Mouse (Mus musculus): ENCODE measurements around the gene Slit3. TPM values are rescaled to one million over a fixed set of nuclear protein-coding genes. Genes with fewer than 3 reads are reported as not detected.

Slit3 gene
- polyA plus RNA-seq, 1 experiment from 2014 or later: 3.5 TPM

DNA sequence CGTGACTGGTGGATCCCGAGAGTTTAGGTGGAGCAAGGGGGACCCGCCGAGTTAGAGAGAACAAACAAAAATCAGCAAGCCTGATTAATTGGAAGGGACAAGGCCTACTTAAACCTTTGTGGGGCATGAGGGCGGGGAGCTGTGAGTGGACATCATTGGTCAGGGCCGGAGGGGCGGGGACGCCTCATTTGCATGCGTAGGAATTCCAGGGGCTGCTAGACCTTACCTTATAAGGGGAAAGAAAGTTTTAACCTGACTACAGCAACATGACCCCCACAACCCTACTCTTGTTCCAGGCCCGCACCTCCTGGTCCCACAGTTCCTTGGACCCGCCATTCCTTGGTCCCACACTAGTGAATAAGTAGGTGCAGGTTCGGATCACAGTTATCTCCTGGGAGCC lies 586.4 kb downstream of the Slit3 start:
- no peak overlapping the region for H3K4me2 ChIP-seq (ENCODE audit: low read length)
- no peaks in the 10 kb centered on the region for H3K4me1 ChIP-seq (ENCODE audit: control insufficient read depth, insufficient read depth, low read length)
- H3K9ac ChIP-seq (replicated peaks; ENCODE audit: low read length): no peak overlapping the region
- no peaks in the 10 kb centered on the region for H3K36me3 ChIP-seq (ENCODE audit: control insufficient read depth, insufficient read depth, low read length)
- ATAC-seq (ENCODE audit: low FRiP score, low TSS enrichment) (no peak), DNase-seq (no peak)
- H3K4me3 ChIP-seq (replicated peaks; ENCODE audit: low read depth, low read length): no peak overlapping the region
- WGBS: 94% methylated on average over 12 of the region's 12 CpGs
- no peak overlapping the region for H3K27ac ChIP-seq (replicated peaks; ENCODE audit: low read depth, low read length)
- no peaks in the 10 kb centered on the region for H3K27me3 ChIP-seq (ENCODE audit: control insufficient read depth, insufficient read depth, low read length)
- no peaks in the 10 kb centered on the region for H3K9me3 ChIP-seq (ENCODE audit: control insufficient read depth, low read length)

DNA sequence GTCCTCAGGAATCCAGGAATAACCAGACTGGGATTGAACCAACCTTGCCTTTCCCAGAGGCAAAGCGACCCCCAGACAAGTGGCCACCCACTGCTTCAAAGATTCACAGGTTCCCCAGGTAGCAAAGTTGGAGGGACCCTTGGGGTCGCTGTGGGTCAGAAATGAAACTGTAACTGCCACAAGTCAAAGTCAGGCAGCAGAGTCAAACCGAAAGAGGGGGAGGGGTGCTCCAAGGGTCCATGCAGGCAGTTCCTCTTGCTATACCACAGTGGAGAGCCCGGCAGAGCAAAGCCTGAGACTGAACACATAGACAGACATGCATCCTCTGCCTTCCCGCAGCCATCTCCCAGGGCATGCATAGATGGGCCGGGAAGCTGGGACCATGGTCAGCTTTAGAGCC lies 590.3 kb downstream of the Slit3 start:
- Histone ChIP-seq H3K4me2 (ENCODE audit: low read length) (no peak overlapping the region), H3K9me3 (ENCODE audit: control insufficient read depth, low read length) (no peaks in the 10 kb centered on the region), H3K4me1 (ENCODE audit: control insufficient read depth, insufficient read depth, low read length) (no peaks in the 10 kb centered on the region), H3K27ac (replicated peaks; ENCODE audit: low read depth, low read length) (no peak overlapping the region), H3K36me3 (ENCODE audit: control insufficient read depth, insufficient read depth, low read length) (no peaks in the 10 kb centered on the region), H3K4me3 (replicated peaks; ENCODE audit: low read depth, low read length) (no peak overlapping the region), H3K9ac (replicated peaks; ENCODE audit: low read length) (no peak overlapping the region), H3K27me3 (ENCODE audit: control insufficient read depth, insufficient read depth, low read length) (no peaks in the 10 kb centered on the region)
- WGBS: 88% methylated on average over 6 of the region's 6 CpGs
- ATAC-seq (ENCODE audit: low FRiP score, low TSS enrichment): no peak
- DNase-seq: no peak

DNA sequence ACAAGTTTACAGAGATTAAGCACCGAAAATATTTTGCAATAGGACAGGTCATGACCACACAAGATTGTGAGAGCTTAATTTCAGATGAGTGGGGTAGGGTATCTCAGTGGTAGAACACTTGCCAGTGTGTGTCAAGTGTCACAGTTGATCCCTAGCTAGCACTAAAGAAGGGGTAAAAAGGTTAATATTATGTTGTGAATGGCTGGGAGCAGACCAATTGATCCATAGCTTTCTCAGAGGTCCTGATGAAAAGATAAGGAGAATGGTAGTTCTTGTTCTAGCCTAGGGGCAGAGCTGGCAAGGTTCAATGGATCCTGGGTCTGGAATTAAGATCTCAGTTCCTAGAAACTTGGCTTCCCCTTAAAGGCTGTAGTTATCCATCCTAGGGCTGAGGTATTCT lies 597.9 kb downstream of the Slit3 start:
- WGBS: 84% methylated on average over 1 of the region's 1 CpGs
- DNase-seq (no peak), ATAC-seq (ENCODE audit: low FRiP score, low TSS enrichment) (no peak)
- Histone ChIP-seq H3K4me2 (ENCODE audit: low read length) (no peak overlapping the region), H3K27ac (replicated peaks; ENCODE audit: low read depth, low read length) (no peak overlapping the region), H3K4me1 (ENCODE audit: control insufficient read depth, insufficient read depth, low read length) (no peaks in the 10 kb centered on the region), H3K27me3 (ENCODE audit: control insufficient read depth, insufficient read depth, low read length) (no peaks in the 10 kb centered on the region), H3K36me3 (ENCODE audit: control insufficient read depth, insufficient read depth, low read length) (no peaks in the 10 kb centered on the region), H3K4me3 (replicated peaks; ENCODE audit: low read depth, low read length) (no peak overlapping the region), H3K9ac (replicated peaks; ENCODE audit: low read length) (no peak overlapping the region), H3K9me3 (ENCODE audit: control insufficient read depth, low read length) (no peaks in the 10 kb centered on the region)

DNA sequence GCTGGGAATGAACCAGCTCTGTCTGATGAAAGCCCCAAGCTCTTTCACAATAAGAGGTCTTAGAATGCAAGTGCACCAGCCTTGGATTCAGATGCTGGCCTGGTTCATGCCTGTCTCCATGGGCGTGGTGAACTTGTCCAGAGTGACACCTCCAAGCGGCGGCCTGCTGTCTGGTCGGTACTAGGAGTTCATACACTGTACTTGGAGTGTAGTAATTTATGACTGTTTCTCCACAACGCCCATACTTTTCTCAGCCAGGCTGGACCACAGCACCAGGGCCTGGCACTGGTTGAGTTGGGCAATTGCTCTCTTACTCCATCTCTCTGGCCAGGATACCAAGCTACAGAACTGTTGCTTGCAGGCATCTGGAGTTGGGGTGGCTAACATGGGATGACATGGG lies 602.9 kb downstream of the Slit3 start:
- no peak overlapping the region for H3K9ac ChIP-seq (replicated peaks; ENCODE audit: low read length)
- no peak overlapping the region for H3K27ac ChIP-seq (replicated peaks; ENCODE audit: low read depth, low read length)
- 88% methylated on average over 5 of the region's 5 CpGs for WGBS
- no peaks in the 10 kb centered on the region for H3K27me3 ChIP-seq (ENCODE audit: control insufficient read depth, insufficient read depth, low read length)
- DNase-seq (no peak), ATAC-seq (ENCODE audit: low FRiP score, low TSS enrichment) (no peak)
- H3K4me2 ChIP-seq (ENCODE audit: low read length): no peak overlapping the region
- H3K9me3 ChIP-seq (ENCODE audit: control insufficient read depth, low read length): no peaks in the 10 kb centered on the region
- H3K4me3 ChIP-seq (replicated peaks; ENCODE audit: low read depth, low read length): no peak overlapping the region
- no peaks in the 10 kb centered on the region for H3K36me3 ChIP-seq (ENCODE audit: control insufficient read depth, insufficient read depth, low read length)
- no peaks in the 10 kb centered on the region for H3K4me1 ChIP-seq (ENCODE audit: control insufficient read depth, insufficient read depth, low read length)

DNA sequence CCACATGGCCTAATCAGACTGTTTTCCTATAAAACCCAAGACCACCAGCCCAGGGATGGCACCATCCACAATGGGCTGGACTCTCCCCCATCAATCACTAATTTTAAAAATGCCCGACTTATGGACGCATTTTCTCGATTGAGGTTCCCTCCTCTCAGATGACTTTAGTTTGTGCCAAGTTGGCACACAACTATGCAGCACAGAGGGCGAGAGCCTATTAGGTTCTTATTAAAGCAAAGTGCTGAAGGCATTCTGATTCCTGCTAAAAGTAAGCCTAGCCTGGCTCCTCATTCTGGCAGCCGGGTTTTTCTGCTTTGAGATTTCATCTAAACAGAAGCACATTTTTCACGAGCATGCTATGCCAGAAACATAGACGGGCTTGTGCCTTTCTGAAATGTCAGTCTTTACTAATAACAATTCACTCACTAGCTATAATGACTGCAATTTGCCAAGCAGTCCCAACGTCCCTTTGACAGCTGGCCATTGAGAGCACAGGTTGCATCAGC lies 605.4 kb downstream of the Slit3 start:
- no peak overlapping the region for H3K9ac ChIP-seq (replicated peaks; ENCODE audit: low read length)
- H3K4me1 ChIP-seq (ENCODE audit: control insufficient read depth, insufficient read depth, low read length): no peaks in the 10 kb centered on the region
- H3K4me2 ChIP-seq (ENCODE audit: low read length): no peak overlapping the region
- no peak for ATAC-seq (ENCODE audit: low FRiP score, low TSS enrichment)
- no peak overlapping the region for H3K27ac ChIP-seq (replicated peaks; ENCODE audit: low read depth, low read length)
- no peak for DNase-seq
- WGBS: 84% methylated on average over 8 of the region's 8 CpGs
- H3K27me3 ChIP-seq (ENCODE audit: control insufficient read depth, insufficient read depth, low read length): no peaks in the 10 kb centered on the region
- no peak overlapping the region for H3K4me3 ChIP-seq (replicated peaks; ENCODE audit: low read depth, low read length)
- H3K36me3 ChIP-seq (ENCODE audit: control insufficient read depth, insufficient read depth, low read length): no peaks in the 10 kb centered on the region
- H3K9me3 ChIP-seq (ENCODE audit: control insufficient read depth, low read length): no peaks in the 10 kb centered on the region

DNA sequence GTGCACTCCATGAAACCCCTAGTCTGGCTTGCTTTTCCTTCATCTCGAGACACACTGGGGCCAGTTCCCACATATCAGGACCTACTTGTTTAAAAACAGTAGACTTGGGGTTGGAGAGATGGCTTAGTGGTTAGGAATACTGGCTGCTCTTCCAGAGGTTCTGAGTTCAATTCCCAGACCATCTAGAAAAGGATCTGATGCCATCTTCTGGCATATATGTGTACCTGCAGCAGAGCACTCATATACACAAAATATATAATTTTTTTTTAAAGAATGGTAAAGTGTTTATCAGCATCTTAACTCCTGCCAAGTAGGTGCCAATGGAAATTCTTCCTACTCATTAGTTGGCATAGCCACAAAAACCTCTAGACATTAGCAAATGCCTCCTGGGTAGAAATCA lies 607.2 kb downstream of the Slit3 start:
- Histone ChIP-seq H3K27me3 (ENCODE audit: control insufficient read depth, insufficient read depth, low read length) (no peaks in the 10 kb centered on the region), H3K4me2 (ENCODE audit: low read length) (no peak overlapping the region), H3K4me1 (ENCODE audit: control insufficient read depth, insufficient read depth, low read length) (no peaks in the 10 kb centered on the region), H3K9ac (replicated peaks; ENCODE audit: low read length) (no peak overlapping the region), H3K27ac (replicated peaks; ENCODE audit: low read depth, low read length) (no peak overlapping the region), H3K36me3 (ENCODE audit: control insufficient read depth, insufficient read depth, low read length) (no peaks in the 10 kb centered on the region), H3K4me3 (replicated peaks; ENCODE audit: low read depth, low read length) (no peak overlapping the region), H3K9me3 (ENCODE audit: control insufficient read depth, low read length) (no peaks in the 10 kb centered on the region)
- 94% methylated on average over 1 of the region's 1 CpGs for WGBS
- ATAC-seq (ENCODE audit: low FRiP score, low TSS enrichment): no peak
- no peak for DNase-seq

DNA sequence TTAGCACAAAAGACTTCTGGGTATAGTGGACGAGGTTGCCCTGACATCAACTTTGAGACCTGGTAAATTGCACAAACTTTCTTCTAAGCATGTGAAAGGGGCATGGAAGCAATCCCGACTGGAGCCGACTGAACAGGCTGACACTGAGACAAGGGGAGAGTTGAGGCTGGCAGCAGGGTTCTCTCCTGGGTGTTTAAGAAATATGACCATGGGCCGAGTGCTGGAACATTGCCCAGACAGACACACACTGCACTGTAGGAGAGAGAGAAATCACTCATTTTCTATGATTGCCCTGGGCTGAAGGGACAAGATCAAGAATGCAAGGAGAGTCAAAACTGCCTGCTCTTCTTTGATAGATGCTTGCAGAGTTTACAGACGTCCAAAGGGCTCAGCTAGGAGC lies 608.2 kb downstream of the Slit3 start:
- Histone ChIP-seq H3K9ac (replicated peaks; ENCODE audit: low read length) (no peak overlapping the region), H3K36me3 (ENCODE audit: control insufficient read depth, insufficient read depth, low read length) (no peaks in the 10 kb centered on the region), H3K4me1 (ENCODE audit: control insufficient read depth, insufficient read depth, low read length) (no peaks in the 10 kb centered on the region), H3K4me3 (replicated peaks; ENCODE audit: low read depth, low read length) (no peak overlapping the region), H3K4me2 (ENCODE audit: low read length) (no peak overlapping the region), H3K27me3 (ENCODE audit: control insufficient read depth, insufficient read depth, low read length) (no peaks in the 10 kb centered on the region), H3K27ac (replicated peaks; ENCODE audit: low read depth, low read length) (no peak overlapping the region), H3K9me3 (ENCODE audit: control insufficient read depth, low read length) (no peaks in the 10 kb centered on the region)
- WGBS: 47% methylated on average over 5 of the region's 5 CpGs
- no peak for ATAC-seq (ENCODE audit: low FRiP score, low TSS enrichment)
- DNase-seq: peak; percentile 37

DNA sequence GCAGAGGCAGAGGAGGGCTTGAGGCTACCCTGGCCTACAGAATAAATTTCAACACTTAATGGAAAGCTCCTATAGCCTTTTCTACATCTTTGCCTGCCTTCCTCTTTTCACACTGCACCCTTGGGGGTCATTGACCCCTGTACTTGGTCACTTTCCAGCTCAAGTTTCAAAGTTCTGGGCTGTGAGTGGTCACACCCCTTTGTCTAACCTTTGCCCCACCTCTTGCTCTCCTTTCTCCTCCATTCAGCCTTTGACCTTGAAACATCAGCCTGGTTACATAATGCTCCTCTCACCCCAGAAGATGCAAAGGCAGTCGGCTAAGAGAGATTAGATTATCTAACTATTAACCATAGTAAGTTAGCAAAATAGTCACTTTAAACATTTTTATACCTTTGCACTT lies 611.3 kb downstream of the Slit3 start:
- Histone ChIP-seq H3K4me1 (ENCODE audit: control insufficient read depth, insufficient read depth, low read length) (no peaks in the 10 kb centered on the region), H3K9ac (replicated peaks; ENCODE audit: low read length) (no peak overlapping the region), H3K4me3 (replicated peaks; ENCODE audit: low read depth, low read length) (no peak overlapping the region), H3K9me3 (ENCODE audit: control insufficient read depth, low read length) (no peaks in the 10 kb centered on the region), H3K27ac (replicated peaks; ENCODE audit: low read depth, low read length) (no peak overlapping the region), H3K27me3 (ENCODE audit: control insufficient read depth, insufficient read depth, low read length) (no peaks in the 10 kb centered on the region), H3K4me2 (ENCODE audit: low read length) (no peak overlapping the region), H3K36me3 (ENCODE audit: control insufficient read depth, insufficient read depth, low read length) (no peaks in the 10 kb centered on the region)
- DNase-seq (no peak), ATAC-seq (ENCODE audit: low FRiP score, low TSS enrichment) (no peak)
- WGBS: 60% methylated on average over 1 of the region's 1 CpGs

DNA sequence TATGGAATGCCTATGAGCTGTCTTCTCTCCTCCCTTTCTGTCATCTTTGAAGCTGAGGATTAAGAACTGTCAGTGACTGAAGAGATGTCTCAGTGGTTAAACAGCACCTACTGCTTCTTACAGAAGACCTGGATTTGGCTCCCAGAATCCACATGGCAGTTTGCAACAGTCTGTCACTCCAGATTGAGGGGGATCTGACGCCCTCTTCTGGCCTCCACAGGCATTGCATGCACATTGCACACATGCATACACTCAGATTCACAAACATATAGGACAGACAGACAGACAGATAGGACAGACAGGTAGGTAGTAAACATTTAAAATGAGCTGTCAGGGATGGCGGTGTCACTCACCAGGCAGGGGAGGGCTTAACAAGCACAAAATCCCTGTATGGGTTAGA lies 615.8 kb downstream of the Slit3 start:
- Histone ChIP-seq H3K4me2 (ENCODE audit: low read length) (no peak overlapping the region), H3K9me3 (ENCODE audit: control insufficient read depth, low read length) (no peaks in the 10 kb centered on the region), H3K4me3 (replicated peaks; ENCODE audit: low read depth, low read length) (no peak overlapping the region), H3K27me3 (ENCODE audit: control insufficient read depth, insufficient read depth, low read length) (no peaks in the 10 kb centered on the region), H3K9ac (replicated peaks; ENCODE audit: low read length) (no peak overlapping the region), H3K4me1 (ENCODE audit: control insufficient read depth, insufficient read depth, low read length) (no peaks in the 10 kb centered on the region), H3K36me3 (ENCODE audit: control insufficient read depth, insufficient read depth, low read length) (no peaks in the 10 kb centered on the region), H3K27ac (replicated peaks; ENCODE audit: low read depth, low read length) (no peak overlapping the region)
- DNase-seq (no peak), ATAC-seq (ENCODE audit: low FRiP score, low TSS enrichment) (no peak)
- WGBS: 73% methylated on average over 2 of the region's 2 CpGs

All from midbrain, embryonic 14.5 days (tissue).